Mouse (Mus musculus) lung, embryonic 16.5 days (tissue): ENCODE results near the gene Prg3. TPM values are rescaled to one million over a fixed set of nuclear protein-coding genes. Genes with fewer than 3 reads are reported as not detected.

ENCODE experiments used
- ATAC-seq: fragments of 200-750 bp; cut with Nextera tagmentation; 2 replicates; pipeline ENCODE4 v1.8.0; 2017; ENCODE audit warnings: low read depth, mild to moderate bottlenecking, moderate library complexity
- H3K27ac ChIP-seq: fragments of 300-500 bp; sonication (generic); 2 replicates; pipeline ENCODE4 v1.5.1; 2014; ENCODE audit warnings: mild to moderate bottlenecking, control low read depth, low read length
- H3K27me3 ChIP-seq: fragments of 300-500 bp; sonication (generic); 2 replicates; pipeline ENCODE4 v1.6.1; 2014; ENCODE audit warnings: low read depth, low read length, mixed read lengths; ENCODE audit not compliant: control insufficient read depth, insufficient read depth
- H3K36me3 ChIP-seq: fragments of 300-500 bp; sonication (generic); 2 replicates; pipeline ENCODE4 v1.6.1; 2014; ENCODE audit warnings: low read length; ENCODE audit not compliant: control insufficient read depth, insufficient read depth
- H3K4me1 ChIP-seq: fragments of 300-500 bp; sonication (generic); replicated peaks from 2 replicates; pipeline ENCODE4 v1.6.1; 2014; ENCODE audit warnings: low read length, mixed read lengths; ENCODE audit not compliant: control insufficient read depth, insufficient read depth
- H3K4me2 ChIP-seq: fragments of 300-500 bp; sonication (generic); 2 replicates; pipeline ENCODE4 v1.6.1; 2014; ENCODE audit warnings: low read depth, low read length, control low read depth
- H3K4me3 ChIP-seq: fragments of 300-500 bp; sonication (generic); 2 replicates; pipeline ENCODE4 v1.5.1; 2014; ENCODE audit warnings: mild to moderate bottlenecking, low read length, control low read depth
- H3K9ac ChIP-seq: fragments of 300-500 bp; sonication (generic); 2 replicates; pipeline ENCODE4 v1.6.1; 2014; ENCODE audit warnings: low read length, control low read depth
- H3K9me3 ChIP-seq: fragments of 300-500 bp; sonication (generic); 2 replicates; pipeline ENCODE4 v1.6.1; 2016; ENCODE audit warnings: low read length; ENCODE audit not compliant: control insufficient read depth
- WGBS: fragments of 180-500 bp; shearing (Covaris S2); extraction: QIAGEN DNeasy Blood & Tissue Kit; methylation state at CpG from one replicate; pipeline ENCODE4 v1.1.7; 2014; 5-methylcytosine and 5-hydroxymethylcytosine counted together
- polyA plus RNA-seq: library from polyadenylated mRNA; unstranded; fragments of >200 nt; fragmentation: Nextera tagmentation; extraction: Ambion mirVana; gene quantifications from 2 replicates; pipeline ENCODE4 v1.2.1, GENCODE M21; 2015

The Prg3 gene
- polyA plus RNA-seq, result not detected in 2 replicates

- Histone ChIP-seq H3K27me3 (no peaks in the 10 kb centered on the region), H3K4me2 (no peak within 1 kb of the TSS), H3K27ac (no peak within 1 kb of the TSS), H3K9me3 (no peaks in the 10 kb centered on the region), H3K4me1 (no peaks in the 10 kb centered on the region), H3K9ac (no peak within 1 kb of the TSS), H3K36me3 (no peaks in the 10 kb centered on the region), H3K4me3 (no peak within 1 kb of the TSS)
- no peak for ATAC-seq
- 58% methylated on average over 1 of the region's 1 CpGs for WGBS
Observed at GRCm38 (mm10) chr2:84987930-84988329, at the start of gene Prg3. Gene Prg3 (plus strand): TSS chr2:84988215.

GRCm38 (mm10) chr2:84938249-84938946 is 49.6 kb upstream of the Prg3 start:
- Histone ChIP-seq H3K9me3 (no peaks in the 10 kb centered on the region), H3K9ac (peak overlapping the region; percentile 69), H3K4me2 (peak overlapping the region; percentile 74), H3K27me3 (no peaks in the 10 kb centered on the region), H3K4me1 (peaks cover 13% of the 10 kb centered on the region), H3K27ac (peak overlapping the region; percentile 87), H3K36me3 (peaks cover 10% of the 10 kb centered on the region), H3K4me3 (peak overlapping the region; percentile 60)
- WGBS, result 56% methylated on average over 5 of the region's 5 CpGs
- ATAC-seq, result peak; percentile 58

- H3K27ac ChIP-seq, result no peak overlapping the region
- H3K9ac ChIP-seq, result no peak overlapping the region
- H3K27me3 ChIP-seq, result no peaks in the 10 kb centered on the region
- H3K36me3 ChIP-seq, result peaks cover 11% of the 10 kb centered on the region
- 85% methylated on average over 3 of the region's 3 CpGs for WGBS
- no peaks in the 10 kb centered on the region for H3K9me3 ChIP-seq
- ATAC-seq, result no peak
- peaks cover 13% of the 10 kb centered on the region for H3K4me1 ChIP-seq
- H3K4me3 ChIP-seq, result no peak overlapping the region
- H3K4me2 ChIP-seq, result peak overlapping the region; percentile 14; the same call in 1 of the 2 replicates
Observed at GRCm38 (mm10) chr2:84939306-84939705, 48.7 kb upstream of the Prg3 start.

GRCm38 (mm10) chr2:84939711-84940110 is 48.3 kb upstream of the Prg3 start:
- ATAC-seq, result no peak
- Histone ChIP-seq H3K4me3 (no peak overlapping the region), H3K27me3 (no peaks in the 10 kb centered on the region), H3K9me3 (no peaks in the 10 kb centered on the region), H3K36me3 (peaks cover 15% of the 10 kb centered on the region), H3K9ac (no peak overlapping the region), H3K4me2 (no peak overlapping the region), H3K4me1 (peaks cover 13% of the 10 kb centered on the region), H3K27ac (no peak overlapping the region)
- 95% methylated on average over 6 of the region's 6 CpGs for WGBS

- Histone ChIP-seq H3K36me3 (peaks cover 24% of the 10 kb centered on the region), H3K27ac (no peak overlapping the region)
Observed at GRCm38 (mm10) chr2:84941332-84941731, 46.7 kb upstream of the Prg3 start.

GRCm38 (mm10) chr2:84941795-84942194 is 46.2 kb upstream of the Prg3 start:
- Histone ChIP-seq H3K9ac (no peak overlapping the region), H3K4me2 (no peak overlapping the region), H3K9me3 (no peaks in the 10 kb centered on the region), H3K4me3 (no peak overlapping the region), H3K36me3 (peaks cover 28% of the 10 kb centered on the region), H3K27me3 (no peaks in the 10 kb centered on the region), H3K27ac (no peak overlapping the region), H3K4me1 (peaks cover 13% of the 10 kb centered on the region)
- WGBS, result 86% methylated on average over 4 of the region's 4 CpGs
- ATAC-seq, result no peak

More at GRCm38 (mm10) chr2:84941332-84941731, 46.7 kb upstream of the Prg3 start:
- Histone ChIP-seq H3K4me3 (no peak overlapping the region), H3K27me3 (no peaks in the 10 kb centered on the region), H3K4me1 (peaks cover 13% of the 10 kb centered on the region), H3K9me3 (no peaks in the 10 kb centered on the region), H3K9ac (no peak overlapping the region), H3K4me2 (no peak overlapping the region)
- WGBS, result 64% methylated on average over 2 of the region's 2 CpGs
- ATAC-seq, result no peak

- no peaks in the 10 kb centered on the region for H3K27me3 ChIP-seq
- H3K9ac ChIP-seq, result no peak overlapping the region
- H3K4me2 ChIP-seq, result no peak overlapping the region
- H3K9me3 ChIP-seq, result no peaks in the 10 kb centered on the region
- no peaks in the 10 kb centered on the region for H3K4me1 ChIP-seq
- no peak overlapping the region for H3K4me3 ChIP-seq
- ATAC-seq, result 0 out of 2 replicates have a peak, but pooled peaks have one; percentile 26
- H3K36me3 ChIP-seq, result peaks cover 47% of the 10 kb centered on the region
- no peak overlapping the region for H3K27ac ChIP-seq
- 74% methylated on average over 3 of the region's 3 CpGs for WGBS
Observed at GRCm38 (mm10) chr2:84947154-84947771, 40.8 kb upstream of the Prg3 start.

- no peak for ATAC-seq
- peaks cover 47% of the 10 kb centered on the region for H3K36me3 ChIP-seq
- no peak overlapping the region for H3K27ac ChIP-seq
- no peak overlapping the region for H3K9ac ChIP-seq
- H3K4me2 ChIP-seq, result no peak overlapping the region
- WGBS, result 91% methylated on average over 7 of the region's 7 CpGs
- H3K4me1 ChIP-seq, result no peaks in the 10 kb centered on the region
- no peaks in the 10 kb centered on the region for H3K27me3 ChIP-seq
- no peak overlapping the region for H3K4me3 ChIP-seq
- H3K9me3 ChIP-seq, result no peaks in the 10 kb centered on the region
Observed at GRCm38 (mm10) chr2:84948252-84948651, 39.8 kb upstream of the Prg3 start.

- H3K27ac ChIP-seq, result no peak overlapping the region
- no peak overlapping the region for H3K9ac ChIP-seq
- H3K9me3 ChIP-seq, result no peaks in the 10 kb centered on the region
- H3K36me3 ChIP-seq, result peaks cover 49% of the 10 kb centered on the region
- H3K4me1 ChIP-seq, result no peaks in the 10 kb centered on the region
- no peak overlapping the region for H3K4me2 ChIP-seq
- H3K27me3 ChIP-seq, result no peaks in the 10 kb centered on the region
- no peak overlapping the region for H3K4me3 ChIP-seq
- 65% methylated on average over 2 of the region's 2 CpGs for WGBS
- no peak for ATAC-seq
Observed at GRCm38 (mm10) chr2:84948721-84949120, 39.3 kb upstream of the Prg3 start.
